Mouse (Mus musculus): Measurements from ENCODE around the gene Sptb. TPM values are rescaled to one million over a fixed set of nuclear protein-coding genes. Genes with fewer than 3 reads are reported as not detected.

Gene Sptb
- 0.51 and 0.65 TPM in 2 replicates for polyA plus RNA-seq (2015; fragmentation: Nextera tagmentation; extraction: Ambion mirVana)

GRCm38 (mm10) chr12:76710351-76711100 is at the start of gene Sptb:
TSS of gene Sptb (minus strand) at chr12:76710547.

GRCm38 (mm10) chr12:76530580-76531139 is 179.7 kb downstream of the Sptb start, which contains the start of gene Plekhg3:
TSS of gene Plekhg3 (plus strand) at chr12:76530891.

Small RNAs within 50 kb of the gene (microRNA-seq; reads per million reads assigned to microRNA genes)
- gene Mir5135, result not detected

Other genes with a start within 250 kb of the Sptb start
- 11.9 and 12.0 TPM in 2 replicates for gene Plekhg3, start 179.7 kb downstream of the Sptb start, polyA plus RNA-seq (2015; fragmentation: Nextera tagmentation; extraction: Ambion mirVana)
- gene Churc1, start 55.0 kb upstream of the Sptb start, polyA plus RNA-seq (2015; fragmentation: Nextera tagmentation; extraction: Ambion mirVana), result 156 and 191 TPM in 2 replicates
- 16.6 and 17.2 TPM in 2 replicates for gene Fntb, start 55.0 kb upstream of the Sptb start, polyA plus RNA-seq (2015; fragmentation: Nextera tagmentation; extraction: Ambion mirVana)
- 0.67 and 0.89 TPM in 2 replicates for gene Gpx2, start 85.0 kb upstream of the Sptb start, polyA plus RNA-seq (2015; fragmentation: Nextera tagmentation; extraction: Ambion mirVana)
- 42.7 and 43.1 TPM in 2 replicates for gene Rab15, start 112.4 kb upstream of the Sptb start, polyA plus RNA-seq (2015; fragmentation: Nextera tagmentation; extraction: Ambion mirVana)